Mouse (Mus musculus): ENCODE data around the gene Ltbp2. TPM values are rescaled to one million over a fixed set of nuclear protein-coding genes. Genes with fewer than 3 reads are reported as not detected.

Gene Ltbp2
- polyA plus RNA-seq, 1 experiment from 2014 or later, result 1.4 TPM

- no peak for TF ChIP-seq CTCF (IDR thresholded peaks at IDR 0.05; ENCODE audit: low read depth)
- 79% methylated on average over 4 of the region's 4 CpGs for WGBS
Observed at GRCm38 (mm10) chr12:84792629-84793028, 83.7 kb downstream of the Ltbp2 start.

GRCm38 (mm10) chr12:84790853-84791252 is 85.5 kb downstream of the Ltbp2 start:
- TF ChIP-seq CTCF (IDR thresholded peaks at IDR 0.05; ENCODE audit: low read depth) (no peak), EP300 (optimal IDR thresholded peaks at IDR 0.05) (no peak)
- Histone ChIP-seq H3K9ac (ENCODE audit: low read length) (no peak overlapping the region), H3K27me3 (ENCODE audit: control insufficient read depth, insufficient read depth, low read length) (no peaks in the 10 kb centered on the region), H3K27ac (replicated peaks) (no peak overlapping the region), H3K9me3 (ENCODE audit: control insufficient read depth, low read length) (no peaks in the 10 kb centered on the region), H3K4me3 (ENCODE audit: low read depth, low read length) (no peak overlapping the region), H3K36me3 (ENCODE audit: control insufficient read depth, insufficient read depth, low read length) (no peaks in the 10 kb centered on the region), H3K4me1 (replicated peaks; ENCODE audit: control insufficient read depth, insufficient read depth) (no peaks in the 10 kb centered on the region), H3K4me2 (replicated peaks; ENCODE audit: low read depth) (no peak overlapping the region)
- no peak for DNase-seq (ENCODE audit: low spot score)
- no peak; the same call in 1 of the 2 replicates for ATAC-seq (ENCODE audit: low FRiP score, low TSS enrichment)
- 27% methylated on average over 10 of the region's 10 CpGs for WGBS

More at GRCm38 (mm10) chr12:84792629-84793028, 83.7 kb downstream of the Ltbp2 start:
- Histone ChIP-seq H3K9me3 (ENCODE audit: control insufficient read depth, low read length) (no peaks in the 10 kb centered on the region), H3K36me3 (ENCODE audit: control insufficient read depth, insufficient read depth, low read length) (no peaks in the 10 kb centered on the region), H3K4me2 (replicated peaks; ENCODE audit: low read depth) (no peak overlapping the region), H3K4me1 (replicated peaks; ENCODE audit: control insufficient read depth, insufficient read depth) (no peaks in the 10 kb centered on the region), H3K9ac (ENCODE audit: low read length) (no peak overlapping the region), H3K4me3 (ENCODE audit: low read depth, low read length) (no peak overlapping the region), H3K27ac (replicated peaks) (no peak overlapping the region), H3K27me3 (ENCODE audit: control insufficient read depth, insufficient read depth, low read length) (no peaks in the 10 kb centered on the region)
- DNase-seq (ENCODE audit: low spot score) (no peak), ATAC-seq (ENCODE audit: low FRiP score, low TSS enrichment) (no peak)

GRCm38 (mm10) chr12:84786091-84786490 is 90.2 kb downstream of the Ltbp2 start:
- no peak for DNase-seq (ENCODE audit: low spot score)
- Histone ChIP-seq H3K4me1 (replicated peaks; ENCODE audit: control insufficient read depth, insufficient read depth) (peaks cover 2% of the 10 kb centered on the region; the same call in 1 of the 2 replicates), H3K4me2 (replicated peaks; ENCODE audit: low read depth) (no peak overlapping the region), H3K4me3 (ENCODE audit: low read depth, low read length) (no peak overlapping the region), H3K9me3 (ENCODE audit: control insufficient read depth, low read length) (no peaks in the 10 kb centered on the region), H3K27ac (replicated peaks) (no peak overlapping the region), H3K27me3 (ENCODE audit: control insufficient read depth, insufficient read depth, low read length) (no peaks in the 10 kb centered on the region), H3K9ac (ENCODE audit: low read length) (no peak overlapping the region), H3K36me3 (ENCODE audit: control insufficient read depth, insufficient read depth, low read length) (no peaks in the 10 kb centered on the region)
- no peak for TF ChIP-seq EP300 (optimal IDR thresholded peaks at IDR 0.05)
- TF ChIP-seq CTCF (IDR thresholded peaks at IDR 0.05; ENCODE audit: low read depth), result no peak
- 86% methylated on average over 5 of the region's 5 CpGs for WGBS
- ATAC-seq (ENCODE audit: low FRiP score, low TSS enrichment), result no peak

- Histone ChIP-seq H3K27ac (replicated peaks) (no peak overlapping the region), H3K9ac (ENCODE audit: low read length) (no peak overlapping the region), H3K27me3 (ENCODE audit: control insufficient read depth, insufficient read depth, low read length) (no peaks in the 10 kb centered on the region), H3K4me2 (replicated peaks; ENCODE audit: low read depth) (peak overlapping the region; percentile 44), H3K9me3 (ENCODE audit: control insufficient read depth, low read length) (no peaks in the 10 kb centered on the region), H3K4me1 (replicated peaks; ENCODE audit: control insufficient read depth, insufficient read depth) (peaks cover 2% of the 10 kb centered on the region; the same call in 1 of the 2 replicates), H3K36me3 (ENCODE audit: control insufficient read depth, insufficient read depth, low read length) (no peaks in the 10 kb centered on the region), H3K4me3 (ENCODE audit: low read depth, low read length) (0 out of 2 replicates have a peak overlapping the region, but pooled peaks have one; percentile 2)
- 22% methylated on average over 25 of the region's 25 CpGs for WGBS
- DNase-seq (ENCODE audit: low spot score) (peak; percentile 92), ATAC-seq (ENCODE audit: low FRiP score, low TSS enrichment) (peak; percentile 88)
- no peak for TF ChIP-seq EP300 (optimal IDR thresholded peaks at IDR 0.05)
- peak; percentile 99 for TF ChIP-seq CTCF (IDR thresholded peaks at IDR 0.05; ENCODE audit: low read depth)
Observed at GRCm38 (mm10) chr12:84784604-84785381, 91.5 kb downstream of the Ltbp2 start.

- H3K4me3 ChIP-seq (ENCODE audit: low read depth, low read length), result no peak overlapping the region
- H3K4me2 ChIP-seq (replicated peaks; ENCODE audit: low read depth), result no peak overlapping the region
- H3K4me1 ChIP-seq (replicated peaks; ENCODE audit: control insufficient read depth, insufficient read depth), result no peaks in the 10 kb centered on the region
- no peak overlapping the region for H3K27ac ChIP-seq (replicated peaks)
- no peak for DNase-seq (ENCODE audit: low spot score)
- H3K9me3 ChIP-seq (ENCODE audit: control insufficient read depth, low read length), result no peaks in the 10 kb centered on the region
- no peaks in the 10 kb centered on the region for H3K36me3 ChIP-seq (ENCODE audit: control insufficient read depth, insufficient read depth, low read length)
- H3K9ac ChIP-seq (ENCODE audit: low read length), result no peak overlapping the region
- no peak for ATAC-seq (ENCODE audit: low FRiP score, low TSS enrichment)
- TF ChIP-seq EP300 (optimal IDR thresholded peaks at IDR 0.05), result no peak
- H3K27me3 ChIP-seq (ENCODE audit: control insufficient read depth, insufficient read depth, low read length), result no peaks in the 10 kb centered on the region
Observed at GRCm38 (mm10) chr12:84776229-84776628, 100.1 kb downstream of the Ltbp2 start.

- TF ChIP-seq CTCF (IDR thresholded peaks at IDR 0.05; ENCODE audit: low read depth) (no peak), EP300 (optimal IDR thresholded peaks at IDR 0.05) (no peak)
- no peaks in the 10 kb centered on the region for H3K36me3 ChIP-seq (ENCODE audit: control insufficient read depth, insufficient read depth, low read length)
- H3K9me3 ChIP-seq (ENCODE audit: control insufficient read depth, low read length), result no peaks in the 10 kb centered on the region
- no peak overlapping the region for H3K4me2 ChIP-seq (replicated peaks; ENCODE audit: low read depth)
- no peak overlapping the region for H3K4me3 ChIP-seq (ENCODE audit: low read depth, low read length)
- ATAC-seq (ENCODE audit: low FRiP score, low TSS enrichment), result no peak
- no peak for DNase-seq (ENCODE audit: low spot score)
- H3K27ac ChIP-seq (replicated peaks), result no peak overlapping the region
- no peaks in the 10 kb centered on the region for H3K4me1 ChIP-seq (replicated peaks; ENCODE audit: control insufficient read depth, insufficient read depth)
- no peak overlapping the region for H3K9ac ChIP-seq (ENCODE audit: low read length)
- WGBS, result 63% methylated on average over 6 of the region's 6 CpGs
- no peaks in the 10 kb centered on the region for H3K27me3 ChIP-seq (ENCODE audit: control insufficient read depth, insufficient read depth, low read length)
Observed at GRCm38 (mm10) chr12:84774376-84774775, 102.0 kb downstream of the Ltbp2 start.
